Mouse (Mus musculus): ENCODE measurements around the gene Drosha. TPM values are rescaled to one million over a fixed set of nuclear protein-coding genes. Genes with fewer than 3 reads are reported as not detected.

The Drosha gene
- polyA plus RNA-seq, 1 experiment from 2014 or later, result 40.5 TPM

DNA sequence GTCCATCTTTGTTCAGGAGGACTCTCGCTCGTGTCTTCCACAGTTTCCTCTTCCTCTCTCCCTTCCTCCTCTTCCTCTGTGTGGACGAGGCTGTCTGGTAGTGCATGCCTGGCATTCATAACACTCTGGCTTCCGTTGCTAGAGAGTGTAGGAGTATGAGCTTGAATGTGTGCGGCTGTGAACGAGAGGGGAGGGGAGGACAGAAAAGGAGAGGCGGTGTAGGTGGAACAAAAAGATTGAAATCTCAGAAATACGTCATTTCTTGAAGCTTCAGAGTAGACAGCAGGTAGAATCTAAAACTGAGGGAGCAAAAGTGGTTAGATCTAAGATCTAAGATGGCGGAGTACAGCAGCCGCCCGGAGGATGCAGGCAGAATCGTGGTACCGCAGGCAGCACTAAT lies 70.8 kb downstream of the Drosha start:
- H3K36me3 ChIP-seq (ENCODE audit: insufficient read depth, low read length), result peaks cover 58% of the 10 kb centered on the region
- no peak overlapping the region for H3K4me2 ChIP-seq (replicated peaks; ENCODE audit: low read depth, low read length)
- no peaks in the 10 kb centered on the region for H3K27me3 ChIP-seq (ENCODE audit: insufficient read depth, low read length)
- no peak overlapping the region for H3K4me3 ChIP-seq (ENCODE audit: low read length)
- no peaks in the 10 kb centered on the region for H3K4me1 ChIP-seq (ENCODE audit: insufficient read depth, low read length)
- H3K27ac ChIP-seq (ENCODE audit: low read length), result no peak overlapping the region
- no peaks in the 10 kb centered on the region for H3K9me3 ChIP-seq (ENCODE audit: low read length)
- ATAC-seq (ENCODE audit: low FRiP score, low TSS enrichment), result no peak
- no peak overlapping the region for H3K9ac ChIP-seq (replicated peaks; ENCODE audit: low read length)
- WGBS, result 93% methylated on average over 13 of the region's 13 CpGs

DNA sequence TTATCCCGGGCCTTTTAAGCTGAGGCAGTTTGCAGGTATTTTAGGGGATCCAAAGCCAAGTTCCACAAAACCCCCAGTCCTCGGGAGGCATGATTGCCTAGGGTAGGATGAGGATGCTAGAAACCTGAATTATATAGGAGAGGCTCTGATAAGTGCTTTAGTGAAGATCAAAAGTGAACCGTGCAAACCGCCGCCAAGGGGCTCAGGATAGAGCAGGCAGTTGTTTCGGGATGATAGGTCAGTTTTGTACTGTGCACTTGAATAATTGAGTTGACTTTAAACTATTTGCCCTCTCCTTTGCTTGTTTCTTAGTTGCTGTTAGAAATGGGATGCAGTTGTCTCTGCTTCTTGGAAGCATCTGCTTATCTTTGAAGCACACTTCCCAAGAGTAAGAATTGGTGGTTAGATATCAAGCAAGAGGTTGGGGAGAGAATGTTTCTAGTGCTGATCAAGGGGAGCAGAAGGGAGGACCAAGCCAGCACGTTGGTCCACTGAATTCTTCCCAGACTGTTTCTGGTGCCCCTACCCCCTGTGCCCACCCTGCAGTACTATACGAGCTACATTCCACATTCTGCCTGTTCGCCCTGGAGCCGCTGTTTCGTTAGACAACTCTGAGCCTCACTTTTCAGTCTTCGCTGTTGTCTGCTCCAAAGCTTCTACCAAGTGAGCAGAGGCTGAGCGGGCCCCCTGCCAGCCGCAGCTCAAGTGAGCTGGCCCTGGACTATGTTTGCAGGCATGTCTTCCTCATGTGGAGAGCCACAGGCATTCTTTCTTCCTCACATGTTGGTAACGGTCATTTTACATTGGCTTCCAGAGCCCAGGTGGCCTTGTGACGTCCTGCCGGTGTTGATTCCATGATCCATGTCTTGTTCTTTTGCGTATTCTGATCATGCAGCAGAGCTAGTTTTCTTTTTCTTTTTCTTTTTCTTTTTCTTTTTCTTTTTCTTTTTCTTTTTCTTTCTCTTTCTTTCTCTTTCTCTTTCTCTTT lies 71.7 kb downstream of the Drosha start:
- no peak overlapping the region for H3K4me3 ChIP-seq (ENCODE audit: low read length)
- peaks cover 58% of the 10 kb centered on the region for H3K36me3 ChIP-seq (ENCODE audit: insufficient read depth, low read length)
- no peak overlapping the region for H3K9ac ChIP-seq (replicated peaks; ENCODE audit: low read length)
- H3K27ac ChIP-seq (ENCODE audit: low read length), result no peak overlapping the region
- no peaks in the 10 kb centered on the region for H3K4me1 ChIP-seq (ENCODE audit: insufficient read depth, low read length)
- WGBS, result 92% methylated on average over 18 of the region's 18 CpGs
- no peak overlapping the region for H3K4me2 ChIP-seq (replicated peaks; ENCODE audit: low read depth, low read length)
- no peaks in the 10 kb centered on the region for H3K27me3 ChIP-seq (ENCODE audit: insufficient read depth, low read length)
- no peaks in the 10 kb centered on the region for H3K9me3 ChIP-seq (ENCODE audit: low read length)
- ATAC-seq (ENCODE audit: low FRiP score, low TSS enrichment), result no peak

DNA sequence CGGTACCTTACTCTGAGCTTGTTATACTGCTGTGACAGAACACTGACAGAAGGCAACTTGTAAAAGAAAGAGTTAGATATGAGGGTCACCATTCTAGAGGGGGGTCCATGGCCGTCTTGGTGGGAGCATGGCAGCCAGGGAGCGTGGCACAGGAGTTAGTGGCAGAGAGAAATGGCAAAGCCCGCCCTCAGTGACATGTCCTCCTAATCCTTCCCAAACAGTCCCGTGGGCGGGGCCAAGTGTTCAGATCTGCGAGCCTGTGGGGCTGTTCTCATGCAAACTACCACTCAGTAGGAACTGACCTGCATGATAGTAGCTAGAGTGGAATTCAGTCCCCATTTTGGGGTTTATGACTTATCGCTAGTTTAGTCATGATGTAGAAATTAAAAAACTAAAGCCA lies 73.2 kb downstream of the Drosha start:
- H3K27ac ChIP-seq (ENCODE audit: low read length), result no peak overlapping the region
- 93% methylated on average over 8 of the region's 8 CpGs for WGBS
- H3K36me3 ChIP-seq (ENCODE audit: insufficient read depth, low read length), result peaks cover 61% of the 10 kb centered on the region
- no peaks in the 10 kb centered on the region for H3K27me3 ChIP-seq (ENCODE audit: insufficient read depth, low read length)
- H3K4me2 ChIP-seq (replicated peaks; ENCODE audit: low read depth, low read length), result no peak overlapping the region
- ATAC-seq (ENCODE audit: low FRiP score, low TSS enrichment), result no peak
- H3K9ac ChIP-seq (replicated peaks; ENCODE audit: low read length), result no peak overlapping the region
- no peak overlapping the region for H3K4me3 ChIP-seq (ENCODE audit: low read length)
- H3K9me3 ChIP-seq (ENCODE audit: low read length), result no peaks in the 10 kb centered on the region
- no peaks in the 10 kb centered on the region for H3K4me1 ChIP-seq (ENCODE audit: insufficient read depth, low read length)

DNA sequence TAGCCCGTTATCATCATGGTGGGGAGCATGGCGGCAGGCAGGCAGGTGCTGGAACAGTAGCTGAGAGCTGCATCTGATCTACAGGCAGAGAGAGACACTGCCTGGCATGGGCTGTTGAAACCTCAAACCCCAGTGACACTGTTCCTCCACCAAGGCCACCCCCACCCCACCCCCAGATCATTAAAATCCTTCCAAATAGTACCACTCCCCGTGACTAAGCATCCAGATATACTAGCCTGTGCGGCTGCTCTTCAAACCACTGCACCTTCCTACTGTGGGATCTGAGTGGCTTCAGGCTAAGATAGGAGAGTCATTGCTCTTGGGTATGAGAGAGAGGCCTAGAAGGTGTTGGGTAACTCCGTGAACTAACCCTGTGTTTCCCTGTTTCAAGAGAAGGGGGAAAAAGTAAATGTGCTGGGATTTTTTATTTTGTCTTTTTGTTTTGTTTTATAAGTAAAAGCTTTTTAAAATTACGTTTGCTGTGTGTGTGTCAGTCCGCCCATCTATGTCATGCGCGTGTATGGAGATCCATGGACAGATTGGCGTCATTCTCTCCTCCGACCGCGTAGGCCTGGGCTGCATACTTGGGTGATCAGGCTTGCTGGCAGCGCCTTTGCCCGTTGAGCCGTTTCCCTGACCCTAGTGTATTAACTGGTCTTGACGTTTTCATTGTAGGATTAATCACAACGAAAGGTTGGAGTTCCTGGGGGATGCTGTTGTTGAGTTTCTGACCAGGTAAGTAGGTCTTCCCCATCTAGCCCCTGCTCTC lies 76.0 kb downstream of the Drosha start:
- no peaks in the 10 kb centered on the region for H3K9me3 ChIP-seq (ENCODE audit: low read length)
- ATAC-seq (ENCODE audit: low FRiP score, low TSS enrichment), result no peak
- no peaks in the 10 kb centered on the region for H3K27me3 ChIP-seq (ENCODE audit: insufficient read depth, low read length)
- H3K4me3 ChIP-seq (ENCODE audit: low read length), result no peak overlapping the region
- WGBS, result 82% methylated on average over 18 of the region's 18 CpGs
- H3K4me2 ChIP-seq (replicated peaks; ENCODE audit: low read depth, low read length), result no peak overlapping the region
- peaks cover 72% of the 10 kb centered on the region for H3K36me3 ChIP-seq (ENCODE audit: insufficient read depth, low read length)
- H3K9ac ChIP-seq (replicated peaks; ENCODE audit: low read length), result no peak overlapping the region
- H3K27ac ChIP-seq (ENCODE audit: low read length), result no peak overlapping the region
- H3K4me1 ChIP-seq (ENCODE audit: insufficient read depth, low read length), result no peaks in the 10 kb centered on the region

DNA sequence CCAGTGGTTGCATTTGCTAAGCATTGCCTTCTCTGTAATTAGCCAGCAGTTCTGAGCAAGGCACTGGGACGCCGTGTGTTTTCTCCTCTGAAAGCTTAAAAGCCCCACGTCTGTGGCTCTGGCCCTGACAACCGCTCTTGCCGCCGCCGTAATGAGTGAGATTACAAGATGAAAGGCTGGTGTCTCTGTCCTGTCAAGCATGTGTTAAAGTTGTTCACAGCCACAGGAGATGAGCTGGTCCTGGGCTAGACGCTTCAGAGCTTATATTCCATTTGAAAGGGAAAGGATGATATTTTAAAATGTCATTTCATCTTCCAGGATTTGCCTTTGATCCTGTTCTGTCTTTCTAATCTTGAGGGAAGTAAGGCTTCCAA lies 76.6 kb downstream of the Drosha start:
- H3K4me3 ChIP-seq (ENCODE audit: low read length), result no peak overlapping the region
- no peak overlapping the region for H3K27ac ChIP-seq (ENCODE audit: low read length)
- H3K9me3 ChIP-seq (ENCODE audit: low read length), result no peaks in the 10 kb centered on the region
- no peak overlapping the region for H3K9ac ChIP-seq (replicated peaks; ENCODE audit: low read length)
- H3K27me3 ChIP-seq (ENCODE audit: insufficient read depth, low read length), result no peaks in the 10 kb centered on the region
- ATAC-seq (ENCODE audit: low FRiP score, low TSS enrichment), result no peak
- no peak overlapping the region for H3K4me2 ChIP-seq (replicated peaks; ENCODE audit: low read depth, low read length)
- H3K4me1 ChIP-seq (ENCODE audit: insufficient read depth, low read length), result no peaks in the 10 kb centered on the region
- H3K36me3 ChIP-seq (ENCODE audit: insufficient read depth, low read length), result peaks cover 68% of the 10 kb centered on the region
- 54% methylated on average over 8 of the region's 8 CpGs for WGBS

DNA sequence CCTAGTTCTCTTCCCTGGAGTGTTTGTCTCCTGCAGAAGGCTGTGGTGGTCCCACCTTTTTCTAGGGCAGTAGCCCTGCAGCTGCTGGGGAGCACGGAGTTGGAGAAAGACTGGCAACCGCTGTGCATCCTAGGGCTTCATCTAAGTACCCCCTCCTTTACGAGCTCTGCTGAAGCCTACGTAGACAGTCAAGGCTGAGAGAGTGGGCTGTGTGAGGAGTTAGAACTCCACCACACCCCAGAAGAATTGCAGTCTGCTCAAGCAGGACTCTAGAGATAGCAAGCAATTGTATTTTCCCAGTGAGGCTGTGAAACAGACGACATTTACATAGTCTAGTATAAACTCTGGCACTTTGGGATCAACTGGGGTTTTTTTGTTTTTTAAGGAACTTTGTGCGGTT lies 79.8 kb downstream of the Drosha start:
- Histone ChIP-seq H3K36me3 (ENCODE audit: insufficient read depth, low read length) (peaks cover 51% of the 10 kb centered on the region), H3K4me1 (ENCODE audit: insufficient read depth, low read length) (no peaks in the 10 kb centered on the region), H3K27ac (ENCODE audit: low read length) (no peak overlapping the region), H3K9me3 (ENCODE audit: low read length) (no peaks in the 10 kb centered on the region), H3K4me3 (ENCODE audit: low read length) (no peak overlapping the region), H3K27me3 (ENCODE audit: insufficient read depth, low read length) (no peaks in the 10 kb centered on the region), H3K9ac (replicated peaks; ENCODE audit: low read length) (no peak overlapping the region), H3K4me2 (replicated peaks; ENCODE audit: low read depth, low read length) (no peak overlapping the region)
- ATAC-seq (ENCODE audit: low FRiP score, low TSS enrichment), result no peak
- WGBS, result 88% methylated on average over 6 of the region's 6 CpGs

DNA sequence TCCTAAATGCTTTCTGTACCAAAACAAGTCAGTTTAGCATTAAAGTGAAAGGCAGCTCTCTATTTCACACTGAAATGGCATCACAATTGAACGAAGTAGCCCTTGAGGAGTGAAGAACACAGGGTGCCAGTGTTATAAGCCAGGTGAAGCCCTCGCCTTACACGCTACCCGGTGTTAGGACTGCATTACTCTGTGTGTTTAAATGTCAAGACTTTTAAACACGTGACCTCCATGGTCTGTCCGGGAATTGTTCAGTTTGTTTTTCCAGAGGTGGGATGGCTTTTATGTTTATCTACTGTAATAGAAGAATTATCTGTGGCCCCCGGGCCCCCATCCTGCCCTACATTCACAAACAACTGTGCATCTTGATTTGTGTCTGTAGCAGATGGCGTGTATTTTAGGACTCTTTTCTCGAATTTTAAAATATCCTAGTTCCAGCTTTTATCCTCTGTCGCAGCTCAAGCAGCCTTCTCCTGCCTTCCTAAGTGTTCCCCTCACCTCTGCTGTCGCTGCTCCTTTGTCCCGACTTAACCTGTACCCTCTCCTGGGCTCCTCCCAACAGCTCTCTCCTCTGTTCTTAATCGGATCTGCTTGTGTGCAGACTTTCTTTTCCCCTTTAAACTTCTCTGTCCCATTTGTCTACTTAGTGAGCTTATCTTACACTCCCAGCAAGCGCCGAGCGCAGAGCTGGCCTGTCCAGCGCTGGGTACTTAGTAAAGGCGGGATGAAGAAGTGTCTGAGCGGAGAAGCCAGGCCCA lies 83.5 kb downstream of the Drosha start:
- Histone ChIP-seq H3K4me2 (replicated peaks; ENCODE audit: low read depth, low read length) (no peak overlapping the region), H3K9ac (replicated peaks; ENCODE audit: low read length) (no peak overlapping the region), H3K27ac (ENCODE audit: low read length) (no peak overlapping the region), H3K4me3 (ENCODE audit: low read length) (no peak overlapping the region), H3K9me3 (ENCODE audit: low read length) (no peaks in the 10 kb centered on the region), H3K27me3 (ENCODE audit: insufficient read depth, low read length) (no peaks in the 10 kb centered on the region), H3K36me3 (ENCODE audit: insufficient read depth, low read length) (peaks cover 30% of the 10 kb centered on the region), H3K4me1 (ENCODE audit: insufficient read depth, low read length) (no peaks in the 10 kb centered on the region)
- ATAC-seq (ENCODE audit: low FRiP score, low TSS enrichment), result no peak
- 71% methylated on average over 19 of the region's 19 CpGs for WGBS

DNA sequence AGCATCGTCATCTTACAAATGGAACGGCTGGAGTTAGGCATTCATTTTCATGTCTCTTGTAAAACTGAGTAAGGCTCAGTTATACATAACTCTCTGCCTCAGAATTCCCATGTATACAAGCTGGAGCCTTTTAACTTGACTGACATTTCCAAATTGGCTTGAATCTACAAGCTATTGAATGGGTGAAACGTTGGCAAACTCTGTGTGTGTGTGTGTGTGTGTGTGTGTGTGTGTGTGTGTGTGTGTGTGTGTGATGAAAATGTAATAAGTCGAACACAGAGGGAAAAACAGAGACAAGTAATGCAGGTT lies 84.1 kb downstream of the Drosha start:
- H3K27ac ChIP-seq (ENCODE audit: low read length), result no peak overlapping the region
- no peak for ATAC-seq (ENCODE audit: low FRiP score, low TSS enrichment)
- H3K9me3 ChIP-seq (ENCODE audit: low read length), result no peaks in the 10 kb centered on the region
- no peak overlapping the region for H3K4me3 ChIP-seq (ENCODE audit: low read length)
- peaks cover 31% of the 10 kb centered on the region for H3K36me3 ChIP-seq (ENCODE audit: insufficient read depth, low read length)
- no peaks in the 10 kb centered on the region for H3K4me1 ChIP-seq (ENCODE audit: insufficient read depth, low read length)
- no peaks in the 10 kb centered on the region for H3K27me3 ChIP-seq (ENCODE audit: insufficient read depth, low read length)
- no peak overlapping the region for H3K4me2 ChIP-seq (replicated peaks; ENCODE audit: low read depth, low read length)
- H3K9ac ChIP-seq (replicated peaks; ENCODE audit: low read length), result no peak overlapping the region
- 87% methylated on average over 4 of the region's 4 CpGs for WGBS

DNA sequence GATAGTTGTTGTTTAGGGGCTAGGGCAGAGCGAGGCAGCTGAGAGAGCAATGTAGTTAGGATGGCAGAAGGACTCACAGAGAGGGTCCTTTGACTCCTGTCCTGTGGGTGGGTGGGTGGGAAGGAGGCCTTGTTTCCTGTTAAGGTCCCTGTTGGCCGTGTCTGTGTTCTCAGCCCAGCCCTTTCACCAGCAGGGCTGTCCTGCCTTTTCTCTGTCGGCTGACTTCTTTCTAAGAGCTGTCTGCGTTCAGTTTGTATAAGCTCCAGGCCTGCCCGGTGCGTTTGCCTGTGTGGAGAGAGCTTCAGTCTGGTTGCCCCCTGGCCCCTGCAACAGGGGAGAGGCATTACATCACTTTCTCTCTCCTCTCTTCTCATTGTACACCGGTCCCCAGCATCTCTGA lies 84.6 kb downstream of the Drosha start:
- H3K4me1 ChIP-seq (ENCODE audit: insufficient read depth, low read length), result no peaks in the 10 kb centered on the region
- H3K9ac ChIP-seq (replicated peaks; ENCODE audit: low read length), result no peak overlapping the region
- no peak for ATAC-seq (ENCODE audit: low FRiP score, low TSS enrichment)
- WGBS, result 69% methylated on average over 7 of the region's 7 CpGs
- H3K27me3 ChIP-seq (ENCODE audit: insufficient read depth, low read length), result no peaks in the 10 kb centered on the region
- H3K4me2 ChIP-seq (replicated peaks; ENCODE audit: low read depth, low read length), result no peak overlapping the region
- peaks cover 31% of the 10 kb centered on the region for H3K36me3 ChIP-seq (ENCODE audit: insufficient read depth, low read length)
- H3K27ac ChIP-seq (ENCODE audit: low read length), result no peak overlapping the region
- no peaks in the 10 kb centered on the region for H3K9me3 ChIP-seq (ENCODE audit: low read length)
- H3K4me3 ChIP-seq (ENCODE audit: low read length), result no peak overlapping the region

All from kidney, embryonic 16.5 days (tissue).